Mouse (Mus musculus): Measurements from ENCODE around the gene Sds. TPM values are rescaled to one million over a fixed set of nuclear protein-coding genes. Genes with fewer than 3 reads are reported as not detected.

Sds gene
- polyA plus RNA-seq, 1 experiment from 2014 or later = not detected

GRCm38 (mm10) chr5:120511643-120512220 lies 35.4 kb downstream of the Sds start:
- ATAC-seq (ENCODE audit: low read depth) (no peak), DNase-seq (ENCODE audit: low spot score) (no peak)
- H3K4me3 ChIP-seq (ENCODE audit: low read depth, low read length) = peak overlapping the region; percentile 56
- no peak overlapping the region for H3K27ac ChIP-seq (replicated peaks; ENCODE audit: low read depth, low read length)
- peak overlapping the region; percentile 62 for H3K9ac ChIP-seq (ENCODE audit: low read depth, low read length)
- peak overlapping the region; percentile 73 for H3K4me2 ChIP-seq (ENCODE audit: low read depth, low read length)
- peaks cover 19% of the 10 kb centered on the region for H3K4me1 ChIP-seq (ENCODE audit: control insufficient read depth, insufficient read depth, low read length)
- H3K36me3 ChIP-seq (ENCODE audit: control insufficient read depth, insufficient read depth, low read length) = no peaks in the 10 kb centered on the region
- WGBS = 31% methylated on average over 13 of the region's 14 CpGs
- H3K27me3 ChIP-seq (replicated peaks; ENCODE audit: control insufficient read depth, insufficient read depth, low read length) = 0 out of 2 replicates have a peak, but pooled peaks cover 5% of the 10 kb centered on the region
- no peaks in the 10 kb centered on the region for H3K9me3 ChIP-seq (ENCODE audit: control insufficient read depth, low read length)

GRCm38 (mm10) chr5:120512911-120513555 lies 36.7 kb downstream of the Sds start:
- 46% methylated on average over 14 of the region's 15 CpGs for WGBS
- peaks cover 19% of the 10 kb centered on the region for H3K4me1 ChIP-seq (ENCODE audit: control insufficient read depth, insufficient read depth, low read length)
- 0 out of 2 replicates have a peak overlapping the region, but pooled peaks have one; percentile 7 for H3K4me2 ChIP-seq (ENCODE audit: low read depth, low read length)

GRCm38 (mm10) chr5:120514031-120514677 lies 37.8 kb downstream of the Sds start:
- peak overlapping the region; percentile 68 for H3K27ac ChIP-seq (replicated peaks; ENCODE audit: low read depth, low read length)
- WGBS = 82% methylated on average over 9 of the region's 9 CpGs
- ATAC-seq (ENCODE audit: low read depth) = peak; percentile 37

More at GRCm38 (mm10) chr5:120512911-120513555, 36.7 kb downstream of the Sds start:
- Histone ChIP-seq H3K4me3 (ENCODE audit: low read depth, low read length) (no peak overlapping the region), H3K27ac (replicated peaks; ENCODE audit: low read depth, low read length) (no peak overlapping the region), H3K9ac (ENCODE audit: low read depth, low read length) (no peak overlapping the region), H3K27me3 (replicated peaks; ENCODE audit: control insufficient read depth, insufficient read depth, low read length) (0 out of 2 replicates have a peak, but pooled peaks cover 5% of the 10 kb centered on the region), H3K9me3 (ENCODE audit: control insufficient read depth, low read length) (no peaks in the 10 kb centered on the region), H3K36me3 (ENCODE audit: control insufficient read depth, insufficient read depth, low read length) (no peaks in the 10 kb centered on the region)
- no peak for DNase-seq (ENCODE audit: low spot score)
- ATAC-seq (ENCODE audit: low read depth) = no peak

GRCm38 (mm10) chr5:120514754-120515153 lies 38.4 kb downstream of the Sds start:
- Histone ChIP-seq H3K27me3 (replicated peaks; ENCODE audit: control insufficient read depth, insufficient read depth, low read length) (0 out of 2 replicates have a peak, but pooled peaks cover 5% of the 10 kb centered on the region), H3K27ac (replicated peaks; ENCODE audit: low read depth, low read length) (peak overlapping the region; percentile 68), H3K9me3 (ENCODE audit: control insufficient read depth, low read length) (no peaks in the 10 kb centered on the region), H3K4me1 (ENCODE audit: control insufficient read depth, insufficient read depth, low read length) (peaks cover 19% of the 10 kb centered on the region), H3K9ac (ENCODE audit: low read depth, low read length) (0 out of 2 replicates have a peak overlapping the region, but pooled peaks have one; percentile 8), H3K4me2 (ENCODE audit: low read depth, low read length) (peak overlapping the region; percentile 18; the same call in 1 of the 2 replicates), H3K36me3 (ENCODE audit: control insufficient read depth, insufficient read depth, low read length) (no peaks in the 10 kb centered on the region), H3K4me3 (ENCODE audit: low read depth, low read length) (no peak overlapping the region)
- DNase-seq (ENCODE audit: low spot score) (peak; percentile 86), ATAC-seq (ENCODE audit: low read depth) (0 out of 2 replicates have a peak, but pooled peaks have one; percentile 26)
- WGBS = 9% methylated on average over 4 of the region's 4 CpGs

More at GRCm38 (mm10) chr5:120514031-120514677, 37.8 kb downstream of the Sds start:
- Histone ChIP-seq H3K36me3 (ENCODE audit: control insufficient read depth, insufficient read depth, low read length) (no peaks in the 10 kb centered on the region), H3K4me2 (ENCODE audit: low read depth, low read length) (no peak overlapping the region), H3K4me1 (ENCODE audit: control insufficient read depth, insufficient read depth, low read length) (peaks cover 19% of the 10 kb centered on the region), H3K9ac (ENCODE audit: low read depth, low read length) (no peak overlapping the region), H3K4me3 (ENCODE audit: low read depth, low read length) (no peak overlapping the region), H3K27me3 (replicated peaks; ENCODE audit: control insufficient read depth, insufficient read depth, low read length) (0 out of 2 replicates have a peak, but pooled peaks cover 5% of the 10 kb centered on the region), H3K9me3 (ENCODE audit: control insufficient read depth, low read length) (no peaks in the 10 kb centered on the region)
- DNase-seq (ENCODE audit: low spot score) = peak; percentile 71

- Histone ChIP-seq H3K9ac (ENCODE audit: low read depth, low read length) (peak overlapping the region; percentile 37; the same call in 1 of the 2 replicates), H3K9me3 (ENCODE audit: control insufficient read depth, low read length) (no peaks in the 10 kb centered on the region), H3K4me3 (ENCODE audit: low read depth, low read length) (no peak overlapping the region), H3K36me3 (ENCODE audit: control insufficient read depth, insufficient read depth, low read length) (no peaks in the 10 kb centered on the region), H3K27me3 (replicated peaks; ENCODE audit: control insufficient read depth, insufficient read depth, low read length) (0 out of 2 replicates have a peak, but pooled peaks cover 5% of the 10 kb centered on the region), H3K4me1 (ENCODE audit: control insufficient read depth, insufficient read depth, low read length) (peaks cover 19% of the 10 kb centered on the region), H3K27ac (replicated peaks; ENCODE audit: low read depth, low read length) (peak overlapping the region; percentile 68), H3K4me2 (ENCODE audit: low read depth, low read length) (peak overlapping the region; percentile 18; the same call in 1 of the 2 replicates)
- WGBS = 69% methylated on average over 7 of the region's 7 CpGs
- no peak for DNase-seq (ENCODE audit: low spot score)
- no peak for ATAC-seq (ENCODE audit: low read depth)
These were observed 39.1 kb downstream of the Sds start for GRCm38 (mm10) chr5:120515451-120515850.

GRCm38 (mm10) chr5:120516221-120516984 lies 40.1 kb downstream of the Sds start:
- DNase-seq (ENCODE audit: low spot score) = no peak
- no peak overlapping the region for H3K4me2 ChIP-seq (ENCODE audit: low read depth, low read length)
- 55% methylated on average over 15 of the region's 15 CpGs for WGBS

GRCm38 (mm10) chr5:120517552-120517951 lies 41.2 kb downstream of the Sds start:
- no peak overlapping the region for H3K27ac ChIP-seq (replicated peaks; ENCODE audit: low read depth, low read length)

More at GRCm38 (mm10) chr5:120516221-120516984, 40.1 kb downstream of the Sds start:
- ATAC-seq (ENCODE audit: low read depth) = no peak
- H3K4me1 ChIP-seq (ENCODE audit: control insufficient read depth, insufficient read depth, low read length) = peaks cover 18% of the 10 kb centered on the region
- H3K9me3 ChIP-seq (ENCODE audit: control insufficient read depth, low read length) = no peaks in the 10 kb centered on the region
- no peak overlapping the region for H3K4me3 ChIP-seq (ENCODE audit: low read depth, low read length)
- no peak overlapping the region for H3K27ac ChIP-seq (replicated peaks; ENCODE audit: low read depth, low read length)
- no peak overlapping the region; the same call in 1 of the 2 replicates for H3K9ac ChIP-seq (ENCODE audit: low read depth, low read length)
- H3K36me3 ChIP-seq (ENCODE audit: control insufficient read depth, insufficient read depth, low read length) = no peaks in the 10 kb centered on the region; the same call in 1 of the 2 replicates
- 0 out of 2 replicates have a peak, but pooled peaks cover 5% of the 10 kb centered on the region for H3K27me3 ChIP-seq (replicated peaks; ENCODE audit: control insufficient read depth, insufficient read depth, low read length)

GRCm38 (mm10) chr5:120522649-120523048 lies 46.3 kb downstream of the Sds start:
- H3K36me3 ChIP-seq (ENCODE audit: control insufficient read depth, insufficient read depth, low read length) = peaks cover 11% of the 10 kb centered on the region; the same call in 1 of the 2 replicates
- DNase-seq (ENCODE audit: low spot score) (no peak), ATAC-seq (ENCODE audit: low read depth) (no peak)
- H3K27me3 ChIP-seq (replicated peaks; ENCODE audit: control insufficient read depth, insufficient read depth, low read length) = no peaks in the 10 kb centered on the region
- H3K27ac ChIP-seq (replicated peaks; ENCODE audit: low read depth, low read length) = no peak overlapping the region
- no peak overlapping the region for H3K9ac ChIP-seq (ENCODE audit: low read depth, low read length)
- H3K4me1 ChIP-seq (ENCODE audit: control insufficient read depth, insufficient read depth, low read length) = no peaks in the 10 kb centered on the region
- no peaks in the 10 kb centered on the region for H3K9me3 ChIP-seq (ENCODE audit: control insufficient read depth, low read length)
- no peak overlapping the region for H3K4me2 ChIP-seq (ENCODE audit: low read depth, low read length)
- H3K4me3 ChIP-seq (ENCODE audit: low read depth, low read length) = no peak overlapping the region
- WGBS = 71% methylated on average over 3 of the region's 3 CpGs

More at GRCm38 (mm10) chr5:120517552-120517951, 41.2 kb downstream of the Sds start:
- H3K9ac ChIP-seq (ENCODE audit: low read depth, low read length) = no peak overlapping the region
- no peak overlapping the region for H3K4me2 ChIP-seq (ENCODE audit: low read depth, low read length)
- peaks cover 14% of the 10 kb centered on the region for H3K4me1 ChIP-seq (ENCODE audit: control insufficient read depth, insufficient read depth, low read length)
- no peak overlapping the region for H3K4me3 ChIP-seq (ENCODE audit: low read depth, low read length)
- ATAC-seq (ENCODE audit: low read depth) = no peak
- peaks cover 7% of the 10 kb centered on the region; the same call in 1 of the 2 replicates for H3K36me3 ChIP-seq (ENCODE audit: control insufficient read depth, insufficient read depth, low read length)
- H3K9me3 ChIP-seq (ENCODE audit: control insufficient read depth, low read length) = no peaks in the 10 kb centered on the region
- 48% methylated on average over 9 of the region's 9 CpGs for WGBS
- peak; percentile 59 for DNase-seq (ENCODE audit: low spot score)
- H3K27me3 ChIP-seq (replicated peaks; ENCODE audit: control insufficient read depth, insufficient read depth, low read length) = no peaks in the 10 kb centered on the region
